Mouse (Mus musculus) cerebellum, postnatal 14 days (tissue): ENCODE data around the gene Prl7b1.

Experiments
- DNase-seq, 2 experiments: peaks; one replicate each; pipeline ENCODE4 v3.0.0; 2021; ENCODE audit warnings: mixed read lengths in 2 of 2

Prl7b1 gene

DNA sequence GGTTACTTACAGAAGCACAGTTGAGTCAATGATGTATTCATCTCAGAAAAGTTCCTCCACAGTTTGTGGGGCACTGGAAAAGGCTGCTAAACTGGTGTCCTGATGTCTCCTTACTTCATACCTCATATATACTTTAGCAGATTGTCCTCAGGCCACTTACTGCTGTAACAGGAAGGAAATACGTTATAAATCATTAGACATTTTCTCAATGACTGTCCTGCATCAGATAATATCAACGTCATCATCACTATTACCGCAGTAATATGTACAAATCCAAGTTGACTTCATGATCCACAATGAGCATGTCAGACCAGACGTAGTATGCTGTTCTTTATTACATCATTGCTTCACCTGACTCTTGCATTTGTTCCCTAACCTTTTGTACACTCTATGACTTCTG is at the start of gene Prl7b1:
TSS of gene Prl7b1 (minus strand) at position 101 of the 400 bp plus-strand sequence.
- DNase-seq, result no peak

DNA sequence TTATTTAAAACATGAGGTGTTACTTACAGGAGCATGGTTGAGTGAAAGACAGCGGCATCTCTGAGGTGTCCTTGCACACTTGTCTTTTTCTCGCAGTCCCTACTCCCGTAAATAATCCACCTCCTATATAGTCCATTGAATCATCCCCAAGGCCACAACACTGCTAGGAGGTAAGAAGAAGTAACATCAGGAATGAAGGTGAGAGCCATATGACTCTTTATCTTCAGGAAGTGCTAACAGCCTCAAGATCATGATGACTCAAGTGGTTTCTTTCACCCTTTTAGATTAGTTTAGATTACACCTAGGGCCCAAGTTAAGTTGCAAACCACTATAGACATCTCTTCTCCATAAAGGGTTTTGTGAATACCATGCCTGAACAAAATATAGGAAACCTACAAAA is 32.0 kb upstream of the Prl7b1 start, which contains the start of gene Prl7a1:
TSS of gene Prl7a1 (minus strand) at position 101 of the 400 bp plus-strand sequence.
- DNase-seq, result no peak

DNA sequence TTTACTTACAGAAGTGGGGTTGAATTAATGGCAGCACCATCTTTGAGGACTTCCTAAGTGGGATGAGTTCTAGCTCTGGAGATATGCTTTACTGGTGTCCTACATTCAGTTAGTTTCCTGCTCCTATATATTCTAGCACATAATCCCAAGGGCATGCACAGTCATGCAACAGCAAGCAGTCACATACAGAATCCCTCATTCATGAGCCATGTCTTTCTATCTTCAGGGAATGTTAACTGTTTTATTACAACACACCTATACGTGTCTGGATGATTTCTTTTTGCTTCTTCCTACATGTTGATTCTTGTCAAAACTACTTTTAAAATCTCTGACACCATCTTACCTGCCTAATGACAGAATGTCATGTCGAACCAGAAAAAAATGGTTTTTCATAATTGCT is 28.3 kb downstream of the Prl7b1 start, which contains the start of gene Prl8a1:
TSS of gene Prl8a1 (minus strand) at position 101 of the 400 bp plus-strand sequence.
- DNase-seq, result no peak

GRCm38 (mm10) chr13:27564506-27564905 is 45.9 kb downstream of the Prl7b1 start, which contains the start of gene Prl8a9:
Gene Prl8a9, minus strand, starts transcription at chr13:27564606.
- no peak for DNase-seq

DNA sequence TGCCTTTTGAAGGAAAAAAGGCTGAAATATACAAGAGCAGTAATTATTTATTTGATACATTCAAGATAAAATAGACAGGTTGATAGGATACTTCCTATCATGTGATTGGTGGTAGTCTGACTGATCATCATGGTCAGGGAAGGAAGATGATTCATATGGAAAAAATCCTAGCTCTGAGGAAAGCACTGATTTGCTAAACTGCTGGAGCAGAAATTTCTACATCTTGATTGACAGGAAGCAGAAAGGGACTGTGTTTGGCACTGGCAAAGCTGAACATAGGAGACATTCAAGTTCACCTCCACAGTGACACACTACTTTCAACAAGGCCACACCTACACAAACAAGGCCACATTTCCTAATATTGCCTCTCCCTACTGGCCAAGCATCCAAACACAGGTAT is 57.0 kb downstream of the Prl7b1 start:
- no peak for DNase-seq
